Mouse (Mus musculus): ENCODE results near the gene Zkscan3.

- TF ChIP-seq MAFK (IDR thresholded peaks at IDR 0.05; ENCODE audit: insufficient read depth, low read depth, low read length) (no peak), HCFC1 (IDR thresholded peaks at IDR 0.05; ENCODE audit: borderline replicate concordance, insufficient read depth, low read length) (no peak), CHD2 (IDR thresholded peaks at IDR 0.05; ENCODE audit: low read depth, low read length) (no peak), ZC3H11A (IDR thresholded peaks at IDR 0.05; ENCODE audit: borderline replicate concordance, low read depth, low read length) (no peak), ZNF384 (IDR thresholded peaks at IDR 0.05; ENCODE audit: low read depth, low read length) (no peak)
These were observed 16.3 kb upstream of the Zkscan3 start for GRCm38 (mm10) chr13:21418865-21419264.
